Mouse (Mus musculus) CH12.LX (cell line): ENCODE measurements at regions not wholly inside any gene's neighbourhood (a gene's known extent, or its start where the extent isn't known, plus 50 kb on each side); places are given as distances from the start of the nearest gene placed in this dataset.

Experiments
- DNase-seq: peaks from one replicate; pipeline ENCODE4 v3.0.0-alpha.2; 2013; ENCODE audit errors: extremely low read depth
- H3K27ac ChIP-seq: 2 replicates; pipeline ENCODE4 v1.5.1; 2012; ENCODE audit warnings: low read depth, mild to moderate bottlenecking, control low read depth, moderate library complexity; ENCODE audit not compliant: insufficient read depth
- H3K27me3 ChIP-seq: replicated peaks from 2 replicates; pipeline ENCODE3; 2012; ENCODE audit warnings: inconsistent platforms
- H3K36me3 ChIP-seq, 2 experiments: replicated peaks in 1 of 2; 2 replicates each; pipeline versions ENCODE3 to v1.6.1; 2012; ENCODE audit warnings: inconsistent platforms in 1 of 2, low read length in 1 of 2, mild to moderate bottlenecking in 1 of 2, mixed read lengths in 1 of 2, moderate library complexity in 1 of 2; ENCODE audit not compliant: control insufficient read depth in 1 of 2, insufficient read depth in 1 of 2
- H3K4me1 ChIP-seq, 2 experiments: 2 replicates each; pipeline ENCODE4 v1.6.1; 2012; ENCODE audit warnings: inconsistent platforms in 1 of 2, moderate library complexity in 1 of 2; ENCODE audit not compliant: insufficient read depth in 2 of 2, control insufficient read depth in 1 of 2
- H3K4me2 ChIP-seq: 2 replicates; pipeline ENCODE4 v1.6.1; 2012; ENCODE audit warnings: low read depth, mild to moderate bottlenecking, control low read depth; ENCODE audit not compliant: poor library complexity, insufficient read depth, severe bottlenecking
- H3K4me3 ChIP-seq, 3 experiments: fragments of 150-350 bp in 1 of 3; sonication (generic) in 1 of 3; replicated peaks in 1 of 3; 2 replicates each; pipeline versions ENCODE3 to v1.5.1; 2011 to 2012; ENCODE audit warnings: low read depth in 2 of 3, low read length in 2 of 3, mild to moderate bottlenecking in 2 of 3, moderate library complexity in 2 of 3, control low read depth in 1 of 3, improper control_type of control experiment in 1 of 3, inconsistent platforms in 1 of 3, mixed read lengths in 1 of 3; ENCODE audit not compliant: poor library complexity in 1 of 3
- H3K79me2 ChIP-seq: replicated peaks from 2 replicates; pipeline ENCODE4 v1.6.1; 2012; ENCODE audit warnings: mild to moderate bottlenecking, moderate library complexity; ENCODE audit not compliant: control insufficient read depth, poor library complexity, insufficient read depth, severe bottlenecking; ENCODE audit errors: extremely low read depth
- H3K9ac ChIP-seq: 2 replicates; pipeline ENCODE4 v1.6.1; 2012; ENCODE audit warnings: low read depth, mild to moderate bottlenecking, control low read depth, moderate library complexity; ENCODE audit not compliant: insufficient read depth
- H3K9me3 ChIP-seq: replicated peaks from 2 replicates; pipeline ENCODE3; 2012; ENCODE audit warnings: low read length, inconsistent platforms, mixed read lengths
- BHLHE40 ChIP-seq: IDR thresholded peaks from 2 replicates; pipeline ENCODE4 v1.6.1; 2011; ENCODE audit warnings: mild to moderate bottlenecking, low read depth, low read length, improper control_type of control experiment
- CHD1 ChIP-seq: IDR thresholded peaks from 2 replicates; pipeline ENCODE4 v1.6.1; 2012; ENCODE audit warnings: low read depth, low read length, improper control_type of control experiment, inconsistent platforms
- E2F4 ChIP-seq: IDR thresholded peaks from 2 replicates; pipeline ENCODE4 v1.6.1; 2011; ENCODE audit warnings: low read depth, low read length, improper control_type of control experiment; ENCODE audit not compliant: insufficient replicate concordance
- ELF1 ChIP-seq: IDR thresholded peaks from 2 replicates; pipeline ENCODE4 v1.6.1; 2014; ENCODE audit warnings: low read depth, mild to moderate bottlenecking, inconsistent platforms, low read length, improper control_type of control experiment
- EP300 ChIP-seq: IDR thresholded peaks from 2 replicates; pipeline ENCODE4 v1.6.1; 2011; ENCODE audit warnings: low read length, improper control_type of control experiment
- ETS1 ChIP-seq: conservative IDR thresholded peaks from 2 replicates; pipeline ENCODE4 v1.6.1; 2012; ENCODE audit warnings: low read depth, mild to moderate bottlenecking, inconsistent platforms, low read length, improper control_type of control experiment, moderate library complexity
- HCFC1 ChIP-seq: IDR thresholded peaks from 2 replicates; pipeline ENCODE4 v1.6.1; 2012; ENCODE audit warnings: low read depth, mild to moderate bottlenecking, inconsistent platforms, low read length, improper control_type of control experiment
- KAT2A ChIP-seq: IDR thresholded peaks from 2 replicates; pipeline ENCODE4 v1.6.1; 2012; ENCODE audit warnings: low read length, improper control_type of control experiment, inconsistent platforms; ENCODE audit not compliant: insufficient replicate concordance
- MAFK ChIP-seq: IDR thresholded peaks from 2 replicates; pipeline ENCODE4 v1.6.1; 2011; ENCODE audit warnings: low read length, improper control_type of control experiment; ENCODE audit not compliant: insufficient replicate concordance
- MEF2A ChIP-seq: IDR thresholded peaks from 2 replicates; pipeline ENCODE4 v1.6.1; 2014; ENCODE audit warnings: low read depth, mild to moderate bottlenecking, inconsistent platforms, low read length, improper control_type of control experiment, borderline replicate concordance
- NRF1 ChIP-seq: IDR thresholded peaks from 2 replicates; pipeline ENCODE4 v1.6.1; 2014; ENCODE audit warnings: low read depth, mild to moderate bottlenecking, inconsistent platforms, low read length, improper control_type of control experiment, moderate library complexity
- RAD21 ChIP-seq: IDR thresholded peaks from 2 replicates; pipeline ENCODE4 v1.6.1; 2011; ENCODE audit warnings: low read depth, mild to moderate bottlenecking, low read length, improper control_type of control experiment, moderate library complexity
- SMC3 ChIP-seq: IDR thresholded peaks from 2 replicates; pipeline ENCODE4 v1.6.1; 2011; ENCODE audit warnings: low read depth, low read length, improper control_type of control experiment
- TBP ChIP-seq: conservative IDR thresholded peaks from 2 replicates; pipeline ENCODE4 v1.6.1; 2011; ENCODE audit warnings: low read depth, low read length, improper control_type of control experiment
- USF1 ChIP-seq: IDR thresholded peaks from 2 replicates; pipeline ENCODE4 v1.6.1; 2014; ENCODE audit warnings: low read depth, mild to moderate bottlenecking, inconsistent platforms, low read length, improper control_type of control experiment
- ZC3H11A ChIP-seq: IDR thresholded peaks from 2 replicates; pipeline ENCODE4 v1.6.1; 2012; ENCODE audit warnings: low read depth, mild to moderate bottlenecking, inconsistent platforms, low read length, improper control_type of control experiment
- ZKSCAN1 ChIP-seq: IDR thresholded peaks from 2 replicates; pipeline ENCODE4 v1.6.1; 2012; ENCODE audit warnings: low read depth, inconsistent platforms, low read length, improper control_type of control experiment, borderline replicate concordance
- ZNF384 ChIP-seq: IDR thresholded peaks from 2 replicates; pipeline ENCODE4 v1.6.1; 2012; ENCODE audit warnings: low read depth, low read length, improper control_type of control experiment, inconsistent platforms
- dilution Hi-C: fragments of 300-500 bp; cut with MboI; formaldehyde crosslinking; loops from 2 replicates; pipeline ENCODE4 v1.14.3; 2020; ENCODE audit warnings: low sequenced_read_pairs; ENCODE audit not compliant: extremely low pct_unique_long_range_greater_than_20kb, extremely low pct_ligation_motif_present
- in situ Hi-C: fragments of 300-500 bp; cut with MboI; formaldehyde crosslinking; loops from 3 replicates; pipeline ENCODE4 v1.14.3; 2019; ENCODE audit warnings: low sequenced_read_pairs, low pct_ligation_motif_present, low pct_unique_long_range_greater_than_20kb, mixed read lengths

- no peaks in the 10 kb centered on the region for H3K9me3 ChIP-seq
- no peak for TF ChIP-seq USF1
- TF ChIP-seq MAFK, result no peak
- no peak for TF ChIP-seq TBP
- no peak for TF ChIP-seq BHLHE40
- no peak for TF ChIP-seq ELF1
- no peak for TF ChIP-seq NRF1
- no peak for TF ChIP-seq KAT2A
- TF ChIP-seq HCFC1, result no peak
- in situ Hi-C loops, result no loop called here
Measured at GRCm38 (mm10) chrX:11541011-11541410, 213.4 kb downstream of the H2al1j start.

GRCm38 (mm10) chrX:11550164-11550851, 222.7 kb downstream of the H2al1j start:
- dilution Hi-C loops, result no loop called here
- Histone ChIP-seq H3K4me3 (no peak overlapping the region), H3K27ac (no peak overlapping the region), H3K27me3 (no peaks in the 10 kb centered on the region), H3K9me3 (no peaks in the 10 kb centered on the region), H3K9ac (no peak overlapping the region), H3K36me3 (no peaks in the 10 kb centered on the region), H3K79me2 (no peaks in the 10 kb centered on the region), H3K4me1 (peaks cover 0 to 7% of the 10 kb centered on the region in 2 experiments; a peak in 2 of 4 replicates), H3K4me2 (no peak overlapping the region)
- DNase-seq, result no peak
- in situ Hi-C loops, result no loop called here
- TF ChIP-seq ZKSCAN1 (no peak), ZC3H11A (no peak), BHLHE40 (no peak), E2F4 (no peak), EP300 (no peak), ELF1 (no peak), USF1 (no peak), RAD21 (no peak), ZNF384 (no peak), ETS1 (no peak), MEF2A (no peak), SMC3 (no peak), CHD1 (no peak), TBP (no peak)

More at GRCm38 (mm10) chrX:11541011-11541410, 213.4 kb downstream of the H2al1j start:
- Histone ChIP-seq H3K27ac (no peak overlapping the region), H3K36me3 (no peaks in the 10 kb centered on the region), H3K79me2 (no peaks in the 10 kb centered on the region), H3K4me3 (no peak overlapping the region), H3K4me1 (peaks cover 5 to 11% of the 10 kb centered on the region in 2 experiments), H3K4me2 (no peak overlapping the region), H3K9ac (no peak overlapping the region), H3K27me3 (no peaks in the 10 kb centered on the region)
- dilution Hi-C loops, result no loop called here
- DNase-seq, result no peak
